Mouse (Mus musculus): ENCODE measurements at regions not wholly inside any gene's neighbourhood (a gene's known extent, or its start where the extent isn't known, plus 50 kb on each side); places are given as distances from the start of the nearest gene placed in this dataset.

DNA sequence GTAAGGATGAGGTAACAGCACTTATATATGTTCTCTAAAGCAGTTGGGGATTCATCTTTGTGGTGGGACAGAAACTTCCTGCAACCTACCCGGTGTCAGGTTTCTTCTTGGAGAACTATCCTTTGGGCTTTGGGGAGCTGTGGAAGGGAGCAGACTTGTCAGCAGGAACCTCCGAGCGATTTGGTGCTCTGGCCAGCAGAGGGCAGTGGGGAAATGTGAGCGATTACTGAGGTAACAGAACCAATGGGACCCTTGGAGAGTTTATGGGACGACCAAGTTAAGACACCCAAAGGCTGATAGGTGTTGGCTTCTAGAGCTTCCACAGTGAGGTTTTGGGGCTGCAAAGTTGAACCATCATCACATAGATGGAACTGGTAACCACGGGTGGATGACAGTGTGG lies 160.6 kb upstream of the Kif2a start:
- DNase-seq (ENCODE audit: low read depth, low spot score): peak; percentile 76

DNA sequence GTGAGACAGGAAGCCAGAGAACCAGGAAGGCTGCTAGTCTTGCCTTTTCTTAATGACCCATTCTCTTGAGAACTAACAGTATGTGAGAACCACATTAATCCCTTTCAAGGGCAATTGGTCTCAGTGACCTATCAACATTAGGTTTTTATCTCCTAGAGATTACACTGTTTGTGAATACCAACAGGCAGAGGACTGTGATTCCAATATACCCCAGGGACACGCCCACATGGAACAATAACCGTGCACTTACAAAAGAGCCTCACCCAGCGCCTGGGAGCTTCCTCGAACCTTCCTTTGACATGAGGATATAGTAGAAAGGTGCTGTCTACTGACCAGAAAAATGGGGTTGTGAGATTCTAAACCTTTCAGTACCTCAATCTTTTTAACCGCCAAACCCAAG lies 157.6 kb upstream of the Kif2a start:
- no peak for DNase-seq (ENCODE audit: low read depth, low spot score)

DNA sequence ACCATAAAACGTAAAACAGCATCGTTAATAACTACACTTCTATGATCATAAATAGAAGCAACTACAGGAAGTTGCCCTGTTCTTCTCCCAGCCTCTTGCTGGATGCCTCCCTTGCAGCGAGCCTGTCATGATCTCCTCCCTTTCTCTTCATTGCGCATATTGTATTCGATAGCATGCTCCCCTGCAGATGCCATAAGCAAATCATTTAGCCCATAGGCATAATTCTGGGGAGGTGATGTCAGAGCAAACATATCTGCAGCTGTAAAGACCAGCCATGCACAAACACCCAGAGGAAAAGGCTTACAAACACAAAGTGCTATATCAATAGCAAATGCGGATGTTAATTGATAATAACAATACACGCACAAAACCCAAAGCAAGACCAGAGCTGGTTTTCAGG lies 155.7 kb upstream of the Kif2a start:
- no peak for DNase-seq (ENCODE audit: low read depth, low spot score)

DNA sequence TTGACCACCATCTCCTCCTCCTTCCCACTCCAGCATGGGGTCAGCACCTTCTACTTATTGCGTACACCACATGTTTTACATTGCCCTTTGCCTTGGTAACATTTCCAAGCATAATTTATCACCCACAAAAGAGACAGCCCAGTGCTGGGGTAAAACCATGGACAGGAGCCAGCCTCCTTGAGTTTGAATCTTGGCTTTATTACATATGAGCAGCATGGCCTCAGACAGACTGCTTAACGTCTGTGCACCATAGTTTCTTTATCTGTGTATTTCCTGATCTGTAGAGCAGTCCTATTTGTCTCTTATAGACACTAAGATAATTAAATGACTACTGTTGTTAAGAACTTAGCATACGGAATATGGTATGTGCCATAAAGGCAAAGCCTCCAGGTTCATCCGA lies 154.0 kb upstream of the Kif2a start:
- DNase-seq (ENCODE audit: low read depth, low spot score): no peak

DNA sequence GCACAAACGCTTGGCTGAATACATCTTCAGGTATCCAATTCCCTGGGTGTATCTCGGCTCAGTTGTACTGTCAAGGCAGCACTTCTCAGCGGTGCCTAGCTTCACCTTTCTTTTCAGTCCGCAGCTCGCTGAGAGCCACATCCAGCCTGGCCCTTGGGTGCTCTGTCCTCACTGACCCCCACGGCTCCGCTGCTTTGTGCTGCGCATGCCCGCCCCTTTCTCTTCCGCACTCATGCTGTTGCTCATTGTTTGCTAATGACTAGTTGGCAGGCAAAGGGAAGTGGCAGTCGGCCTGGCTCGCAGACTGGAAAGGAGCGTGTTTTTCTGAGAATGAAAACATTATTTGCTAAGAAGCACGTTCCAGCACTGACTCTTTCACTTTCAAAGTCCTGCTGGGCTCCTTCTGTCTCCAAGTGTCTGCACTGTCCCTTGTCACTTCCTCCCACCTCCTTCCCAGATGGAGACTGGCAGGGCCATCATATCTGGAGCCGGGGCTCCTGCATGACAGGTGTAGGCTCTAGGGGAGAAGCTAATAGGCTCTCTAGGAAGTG lies 146.7 kb upstream of the Kif2a start:
- DNase-seq (ENCODE audit: low read depth, low spot score): peak; percentile 91

DNA sequence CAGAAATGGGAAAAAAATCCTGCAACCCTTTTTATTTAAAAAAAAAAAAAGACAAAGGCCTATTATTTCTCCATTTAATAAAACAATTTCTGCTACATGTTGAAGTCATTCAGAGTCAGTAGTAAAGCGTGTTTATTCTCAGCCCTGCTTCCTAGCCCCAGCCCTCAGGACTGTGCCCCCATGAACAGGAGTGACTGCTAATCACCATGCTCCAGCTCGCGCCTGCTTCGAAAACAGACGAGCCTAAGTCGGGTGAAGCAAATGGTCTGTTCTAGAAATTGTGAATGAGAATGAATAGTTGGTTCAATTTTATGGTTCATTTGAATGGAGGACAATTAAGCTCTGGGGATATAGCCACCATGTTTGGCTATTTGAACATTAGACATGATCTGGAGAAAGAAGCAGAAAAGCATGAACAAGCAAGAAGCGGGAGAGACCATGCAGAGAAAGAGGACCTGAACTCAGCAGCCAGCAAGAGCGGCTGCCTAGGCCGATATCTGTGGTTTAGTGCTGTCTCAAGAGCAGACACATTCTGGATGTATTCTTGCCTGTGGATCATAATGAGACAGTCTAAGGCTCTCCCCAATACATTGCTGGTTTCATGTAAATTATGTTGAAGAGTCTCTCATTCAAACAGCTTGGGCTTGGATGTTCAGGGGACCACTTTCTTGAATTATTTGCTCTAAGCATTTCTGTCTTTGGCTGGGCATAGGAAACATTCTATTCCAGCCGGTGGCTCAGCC lies 146.1 kb upstream of the Kif2a start:
- DNase-seq (ENCODE audit: low read depth, low spot score): no peak

DNA sequence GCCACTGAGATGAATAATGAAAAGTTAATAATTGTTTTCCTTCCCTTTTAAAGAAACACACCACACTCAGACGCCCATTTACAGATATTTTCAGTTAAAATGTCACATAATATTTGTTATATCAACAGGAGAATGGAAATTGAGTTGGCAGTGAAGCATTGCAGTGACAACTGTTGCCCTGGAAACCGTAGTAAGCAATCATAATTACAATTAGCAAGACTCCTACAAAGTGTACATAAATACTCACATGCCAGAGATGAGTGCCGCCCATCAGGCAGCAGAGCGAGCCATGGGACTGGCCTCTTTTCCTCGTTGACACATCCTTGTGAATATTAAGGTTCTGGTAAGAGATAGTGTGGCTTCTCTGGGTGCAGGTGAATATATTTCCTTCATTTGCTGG lies 129.6 kb upstream of the Kif2a start:
- DNase-seq (ENCODE audit: low read depth, low spot score): peak; percentile 22

DNA sequence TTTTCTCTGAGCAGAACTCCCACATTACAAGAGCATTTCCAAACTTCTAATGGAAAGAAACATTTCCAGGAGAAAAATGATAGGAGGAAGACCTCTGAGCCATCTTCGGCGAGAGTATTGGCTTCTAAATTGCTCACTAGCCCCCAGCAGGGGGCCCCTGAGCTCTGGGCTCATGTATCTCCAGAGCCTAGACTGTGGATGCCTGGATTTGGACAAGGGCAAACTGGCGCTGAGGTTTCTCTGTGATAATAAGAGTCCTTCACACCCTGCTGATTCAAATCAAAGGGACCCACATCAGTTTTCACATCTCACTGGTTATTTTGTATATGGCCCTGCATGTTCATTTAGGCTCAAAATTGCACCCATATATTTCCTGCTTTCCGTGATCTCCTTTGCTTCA lies 119.3 kb upstream of the Kif2a start:
- no peak for DNase-seq (ENCODE audit: low read depth, low spot score)

DNA sequence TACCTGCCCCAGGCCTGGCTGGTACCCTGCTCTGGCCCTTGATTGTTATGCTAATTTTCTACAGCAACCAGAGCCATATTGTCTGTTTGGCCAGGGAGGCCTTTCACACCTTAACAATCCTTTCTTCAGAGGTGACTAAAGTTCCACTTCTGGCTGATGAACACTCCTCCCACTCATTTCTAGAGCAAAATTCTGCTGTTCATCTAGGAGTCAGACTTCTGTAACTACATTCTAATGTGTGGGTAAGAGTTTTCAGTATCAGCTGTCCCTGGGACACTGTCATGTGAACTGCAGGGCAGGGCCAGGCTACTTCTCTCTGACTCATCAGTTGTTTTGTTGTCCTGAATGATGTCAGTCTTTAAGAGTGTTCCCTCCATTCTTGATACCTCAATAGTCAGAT lies 112.2 kb upstream of the Kif2a start:
- DNase-seq (ENCODE audit: low read depth, low spot score): no peak

DNA sequence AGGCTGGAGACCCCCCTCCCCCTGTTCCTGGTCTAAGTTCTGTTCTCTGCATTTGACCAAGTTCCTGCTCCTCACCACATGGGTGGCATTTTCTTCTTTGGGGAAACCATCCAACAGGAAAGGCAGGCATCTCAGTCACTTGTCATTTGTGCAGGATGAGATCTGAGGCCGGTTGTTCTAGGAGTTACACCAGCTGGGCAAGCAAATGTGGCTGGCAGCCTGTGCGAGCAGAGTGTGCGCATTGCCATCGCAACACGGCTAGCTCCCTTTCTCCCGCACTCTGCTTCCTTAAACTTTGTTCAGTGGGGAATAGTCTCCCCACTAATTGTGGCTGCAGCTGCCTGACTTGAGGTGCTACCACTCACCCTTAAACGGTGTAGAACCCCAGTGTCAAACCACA lies 104.7 kb upstream of the Kif2a start:
- peak; percentile 29 for DNase-seq (ENCODE audit: low read depth, low spot score)

DNA sequence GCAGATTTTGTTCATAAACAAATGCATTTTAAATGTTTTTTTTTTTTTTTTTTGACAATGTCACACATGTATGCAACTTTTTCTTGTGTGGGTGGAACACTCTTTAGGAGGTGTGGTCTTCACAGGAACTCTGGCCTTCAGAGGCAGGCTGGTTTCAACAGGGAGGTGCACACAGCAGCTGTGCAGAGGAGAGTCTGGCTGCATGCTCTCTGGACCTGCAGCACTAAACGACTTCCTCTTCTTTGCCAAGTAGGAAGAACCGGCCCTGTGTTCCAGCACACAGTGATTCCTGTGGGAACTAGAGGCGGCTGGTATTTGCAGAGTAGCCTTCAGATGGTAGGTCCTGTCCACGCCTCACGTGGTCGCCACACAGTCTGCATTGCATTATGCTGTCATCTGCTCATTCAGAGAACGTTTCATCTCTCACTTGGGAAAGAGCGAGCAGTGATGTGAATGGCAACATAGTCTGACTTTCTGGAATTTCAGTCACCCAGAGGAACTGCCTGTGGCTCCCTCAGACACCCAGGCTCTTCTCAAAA lies 102.3 kb upstream of the Kif2a start:
- DNase-seq (ENCODE audit: low read depth, low spot score): no peak

DNA sequence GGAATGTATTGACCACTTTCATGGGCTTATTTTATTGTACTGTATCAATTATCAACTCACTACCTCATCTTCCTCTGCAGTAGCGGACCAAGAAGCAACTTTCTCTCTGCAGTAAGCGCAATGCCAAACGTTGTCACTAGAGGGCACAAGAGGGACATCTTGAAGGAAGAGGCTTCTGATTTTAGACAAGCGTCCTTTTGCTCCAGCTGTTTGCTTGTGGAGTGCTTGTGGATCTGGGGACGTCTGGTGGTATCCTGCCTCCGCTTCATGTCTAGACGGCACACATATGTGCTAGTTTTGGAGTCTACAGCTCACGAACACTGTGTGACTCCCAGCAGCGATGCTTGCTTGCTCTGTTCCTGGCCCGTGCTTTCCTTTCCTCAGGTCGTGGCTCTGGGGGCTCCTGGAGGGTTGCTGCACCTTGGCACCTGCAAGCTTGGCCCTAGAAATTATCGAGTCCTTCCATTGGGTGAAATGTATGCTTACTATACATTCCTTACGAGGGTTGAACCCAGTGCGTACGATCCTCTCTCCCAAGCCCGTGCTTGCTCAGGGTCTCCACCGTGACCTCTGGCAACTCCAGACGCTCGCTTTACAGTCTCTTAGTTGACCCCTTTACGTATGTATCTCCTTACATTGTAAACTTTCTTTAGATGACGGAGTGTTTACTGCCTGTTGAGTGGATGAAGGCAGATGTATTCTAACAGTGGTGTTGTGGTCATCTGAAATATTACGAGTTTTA lies 92.2 kb upstream of the Kif2a start:
- peak; percentile 94 for DNase-seq (ENCODE audit: low read depth, low spot score)

DNA sequence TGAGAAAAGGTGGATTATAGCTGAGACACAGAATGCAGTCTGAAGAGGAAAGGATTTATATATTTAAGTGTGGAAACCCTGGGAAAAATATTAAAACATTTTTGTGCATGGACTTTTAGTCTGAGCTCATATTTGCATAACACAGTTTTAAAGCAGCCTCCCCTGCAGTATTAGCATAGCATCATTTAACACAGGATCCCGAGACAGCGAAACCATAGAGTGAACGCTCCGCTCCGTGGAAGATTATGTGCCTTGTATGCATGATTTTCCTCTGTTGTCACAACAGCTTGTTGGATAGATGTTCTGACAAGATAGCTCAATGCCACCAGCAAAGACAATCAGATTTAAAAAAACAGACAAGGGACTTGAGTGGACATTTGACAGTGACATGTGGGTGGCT lies 86.1 kb upstream of the Kif2a start:
- DNase-seq (ENCODE audit: low read depth, low spot score): no peak

DNA sequence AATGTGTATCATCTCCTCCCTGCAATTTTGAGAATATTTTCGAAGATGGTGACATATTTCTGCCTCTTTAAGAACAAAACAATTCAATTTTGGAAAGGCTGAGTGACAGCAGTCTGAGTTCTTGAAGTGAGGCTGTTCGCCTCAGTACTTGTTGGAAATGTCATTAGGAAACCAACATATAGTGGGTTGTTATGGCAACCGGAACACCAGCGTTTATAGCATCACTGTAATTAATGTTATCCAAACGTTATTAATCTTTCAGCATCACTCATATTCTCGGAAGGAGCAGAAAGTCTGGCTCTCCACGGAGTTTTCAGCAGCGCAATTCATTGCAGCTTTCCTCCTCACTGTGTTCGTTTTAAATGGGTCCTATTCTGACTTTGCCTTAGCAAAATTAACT lies 85.6 kb upstream of the Kif2a start:
- DNase-seq (ENCODE audit: low read depth, low spot score): no peak

DNA sequence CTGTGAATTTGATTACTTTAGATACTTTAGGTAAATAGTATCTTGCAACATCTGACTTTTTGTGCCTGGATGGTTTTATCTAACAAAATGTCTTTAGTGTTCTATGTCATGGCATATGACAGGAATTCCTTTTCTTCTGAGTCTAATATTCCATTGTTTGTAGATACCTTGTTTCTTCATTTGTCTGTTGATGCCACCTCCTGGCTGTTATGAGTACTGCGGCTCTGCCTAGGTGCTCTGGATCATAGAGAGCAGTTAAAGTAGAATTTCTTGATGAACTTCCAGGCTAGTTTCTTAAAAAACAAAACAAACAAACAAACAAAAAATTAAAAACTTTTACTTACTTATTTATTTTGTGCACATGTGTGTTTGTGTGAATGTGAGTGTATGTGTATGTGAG lies 83.6 kb upstream of the Kif2a start:
- DNase-seq (ENCODE audit: low read depth, low spot score): peak; percentile 37

DNA sequence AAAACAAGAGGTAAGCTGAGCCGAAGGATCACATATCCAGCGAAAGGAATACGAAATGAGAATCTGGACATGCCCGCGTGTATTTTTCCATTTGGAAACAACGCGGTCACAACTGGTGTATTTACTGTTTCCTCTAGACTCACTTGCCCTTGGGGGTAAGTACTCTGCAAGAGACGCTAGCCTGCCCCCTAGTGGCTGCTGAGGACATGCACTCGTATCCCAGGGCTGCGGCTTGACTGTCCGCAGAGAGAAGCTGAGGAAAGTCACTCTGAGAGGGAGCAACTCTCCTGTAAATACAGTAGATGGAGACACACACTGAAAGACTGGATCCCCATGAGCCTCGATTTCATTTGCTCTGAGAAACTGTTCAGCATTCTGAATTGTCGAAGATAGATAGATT lies 79.7 kb upstream of the Kif2a start:
- DNase-seq (ENCODE audit: low read depth, low spot score): peak; percentile 93

DNA sequence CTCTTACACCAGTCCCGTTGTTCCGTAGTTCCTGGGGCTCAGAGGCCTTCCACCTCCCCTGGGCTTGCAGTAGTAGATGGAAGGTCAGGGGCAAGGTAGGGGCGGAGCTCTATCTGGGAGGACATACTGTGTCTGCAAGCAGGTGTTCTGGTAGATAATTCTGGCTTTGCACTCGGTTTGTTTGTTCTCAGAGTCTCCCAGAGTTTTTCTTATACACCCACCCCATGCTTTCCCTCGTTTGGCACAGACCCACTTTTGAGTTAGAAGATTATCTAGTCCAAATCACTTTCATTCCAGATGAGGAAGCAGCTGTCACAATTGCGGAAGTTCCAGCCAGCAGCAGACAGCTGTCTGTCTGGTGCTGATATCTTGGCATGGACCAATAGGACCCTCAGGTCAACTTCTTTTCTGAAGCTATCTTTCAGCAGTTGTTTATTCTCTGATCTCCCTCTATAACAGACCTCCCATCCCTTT lies 79.0 kb upstream of the Kif2a start:
- no peak for DNase-seq (ENCODE audit: low read depth, low spot score)

DNA sequence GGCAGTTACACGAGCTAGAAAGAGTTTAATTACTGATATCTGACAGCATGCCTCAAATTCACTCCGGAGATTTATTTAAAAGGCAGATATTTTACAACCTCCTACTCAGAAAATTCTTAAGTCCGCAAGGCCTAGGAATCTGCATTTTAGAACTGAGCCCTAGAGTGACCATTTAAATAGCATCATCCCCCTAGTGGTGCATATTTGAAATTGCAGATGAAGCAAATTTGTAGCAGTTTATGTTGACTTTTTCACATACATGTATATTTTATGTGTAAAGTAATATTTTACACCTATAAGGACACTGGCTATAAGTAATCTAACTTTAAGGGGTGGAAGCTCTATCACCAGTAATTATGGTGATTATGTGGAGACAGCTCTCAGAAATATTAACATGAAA lies 78.2 kb upstream of the Kif2a start:
- peak; percentile 33 for DNase-seq (ENCODE audit: low read depth, low spot score)

DNA sequence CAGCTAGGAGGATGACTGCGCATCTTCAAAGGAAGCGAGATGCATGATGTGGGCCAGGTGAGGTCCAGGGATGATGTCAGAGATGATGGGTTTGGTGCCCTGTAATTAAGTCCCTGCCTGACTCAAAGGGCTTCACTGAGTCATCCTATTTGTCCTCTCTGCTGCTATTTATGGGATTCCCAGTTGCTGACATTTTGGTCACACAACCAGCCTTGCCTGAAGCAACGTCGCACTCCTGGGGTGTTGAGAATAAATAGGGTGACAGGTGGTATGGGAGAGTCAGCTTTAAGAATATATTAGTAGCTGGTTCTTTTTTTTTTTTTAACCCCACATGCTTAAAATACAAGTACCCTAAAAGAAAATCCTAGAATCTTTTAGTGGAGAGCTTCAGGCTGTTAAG lies 75.1 kb upstream of the Kif2a start:
- peak; percentile 57 for DNase-seq (ENCODE audit: low read depth, low spot score)

DNA sequence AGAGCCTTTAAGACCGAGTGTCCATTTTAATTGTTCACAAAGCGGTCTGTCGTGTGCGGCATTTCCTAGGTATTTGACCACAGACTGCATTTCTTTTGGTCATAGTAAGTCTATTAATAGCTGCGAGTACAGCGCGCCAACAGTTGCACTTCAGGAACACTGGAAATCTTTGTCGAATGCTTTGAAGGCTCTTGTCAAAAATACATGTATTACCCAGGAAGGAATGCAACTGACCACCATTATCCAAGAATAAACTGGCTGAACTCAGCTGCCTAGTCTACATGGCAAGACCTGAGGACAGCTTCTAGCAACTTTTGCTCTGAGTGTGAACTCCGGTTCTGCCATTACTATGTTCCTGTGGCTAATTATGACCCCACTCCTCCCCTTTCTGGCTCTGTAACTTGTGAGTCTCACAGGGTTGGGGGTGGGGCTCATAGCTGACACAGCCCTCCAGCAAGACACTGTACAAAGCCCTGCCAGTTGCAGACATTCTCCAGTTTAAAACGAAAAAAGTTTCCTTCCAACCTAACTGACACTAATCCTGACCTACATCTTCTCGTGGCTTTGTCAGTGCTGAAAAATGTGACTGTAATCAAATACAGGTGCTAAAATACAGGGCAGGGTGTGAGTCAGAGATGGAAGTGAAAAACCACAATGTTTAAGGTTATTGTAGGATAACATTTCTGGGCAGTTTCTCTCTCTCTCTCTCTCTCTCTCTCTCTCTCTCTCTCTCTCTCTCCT lies 73.2 kb upstream of the Kif2a start:
- DNase-seq (ENCODE audit: low read depth, low spot score): no peak

DNA sequence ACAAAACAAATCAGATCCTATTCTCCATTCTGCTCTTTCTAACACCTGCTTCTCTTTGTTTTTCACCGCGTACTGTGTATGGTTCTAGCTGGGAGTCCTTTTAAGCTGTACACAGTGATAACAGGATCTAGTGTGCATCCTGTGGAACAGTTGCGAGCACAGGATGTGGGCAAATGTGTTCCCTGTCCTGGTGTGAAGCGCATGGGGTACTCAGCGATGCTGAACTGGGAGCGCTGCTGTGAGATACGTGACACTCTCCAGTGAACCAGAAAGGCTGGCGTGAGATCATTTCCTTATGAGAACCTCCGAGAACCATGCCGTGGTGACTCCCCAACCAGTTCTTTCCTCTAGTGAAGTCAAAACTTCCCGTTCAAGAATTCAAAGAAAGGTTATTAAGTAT lies 72.6 kb upstream of the Kif2a start:
- no peak for DNase-seq (ENCODE audit: low read depth, low spot score)

DNA sequence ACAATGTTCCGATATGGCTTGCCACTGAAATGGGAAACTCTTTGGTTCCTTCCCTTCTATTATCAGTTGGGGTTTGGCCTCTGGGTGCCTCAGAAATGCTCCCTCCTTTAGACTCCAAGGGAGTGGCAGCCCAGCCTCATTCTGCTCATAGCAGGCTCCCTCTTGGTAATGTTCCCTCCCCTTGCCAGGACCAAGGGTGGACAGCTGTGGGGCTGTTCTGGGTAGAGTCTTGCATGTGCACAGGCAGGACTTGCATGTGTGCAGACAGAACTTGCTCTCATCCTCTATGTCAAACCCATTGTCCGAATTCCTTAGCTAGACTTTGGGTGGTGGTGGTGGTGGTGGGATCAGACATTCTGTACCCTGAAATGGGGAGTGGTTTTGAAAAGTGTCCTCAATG lies 71.8 kb upstream of the Kif2a start:
- DNase-seq (ENCODE audit: low read depth, low spot score): no peak

Data from brain, adult 2 months (tissue).